Mouse (Mus musculus) cerebellum, adult 11 months (tissue): ENCODE results near the gene A4galt.

Experiments
- DNase-seq: peaks from one replicate; pipeline ENCODE4 v3.0.0; 2022

Gene A4galt

GRCm38 (mm10) chr15:83224136-83224766 is 27.3 kb downstream of the A4galt start:
- DNase-seq: no peak

GRCm38 (mm10) chr15:83223208-83223962 is 28.2 kb downstream of the A4galt start:
- DNase-seq: no peak

GRCm38 (mm10) chr15:83221721-83222120 is 29.9 kb downstream of the A4galt start:
- no peak for DNase-seq

GRCm38 (mm10) chr15:83220368-83221013 is 31.1 kb downstream of the A4galt start:
- DNase-seq: no peak

- DNase-seq: no peak
These were observed 36.0 kb downstream of the A4galt start for GRCm38 (mm10) chr15:83215322-83216216.

GRCm38 (mm10) chr15:83210229-83210628 is 41.3 kb downstream of the A4galt start:
- no peak for DNase-seq

- DNase-seq: no peak
These were observed 41.9 kb downstream of the A4galt start for GRCm38 (mm10) chr15:83209719-83210118.

- no peak for DNase-seq
These were observed 42.4 kb downstream of the A4galt start for GRCm38 (mm10) chr15:83209092-83209695.

GRCm38 (mm10) chr15:83204731-83205451 is 46.7 kb downstream of the A4galt start:
- DNase-seq: peak; percentile 56

- no peak for DNase-seq
These were observed 49.2 kb downstream of the A4galt start for GRCm38 (mm10) chr15:83202412-83202811.

- no peak for DNase-seq
These were observed 58.2 kb downstream of the A4galt start for GRCm38 (mm10) chr15:83193413-83193812.

- no peak for DNase-seq
These were observed 69.2 kb downstream of the A4galt start for GRCm38 (mm10) chr15:83182351-83182750.

- DNase-seq: no peak
These were observed 69.7 kb downstream of the A4galt start for GRCm38 (mm10) chr15:83181800-83182330.

GRCm38 (mm10) chr15:83180004-83180403 is 71.6 kb downstream of the A4galt start:
- no peak for DNase-seq
